ENCODE assay signal across 10 mouse cellular contexts in the genomic region with DNA sequence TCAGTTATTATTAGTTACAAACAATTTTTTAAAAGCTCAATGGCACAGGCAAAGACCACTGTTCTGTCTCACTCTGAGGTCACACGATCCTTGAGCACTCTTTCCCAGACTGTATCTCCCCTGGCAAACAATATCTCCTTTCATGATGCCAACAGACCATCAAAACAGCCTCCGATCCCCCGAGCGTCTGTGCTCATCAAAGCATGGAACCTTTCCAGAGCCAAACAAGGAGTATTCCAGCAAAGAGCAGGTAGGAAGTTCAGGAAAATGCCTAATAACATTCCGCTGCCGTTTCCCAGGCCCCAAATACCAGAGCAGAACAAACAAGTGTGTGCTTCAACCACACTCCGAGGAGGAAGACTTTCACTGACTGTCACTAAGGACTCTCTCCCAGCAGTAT. TPM values are rescaled to one million over a fixed set of nuclear protein-coding genes. Genes with fewer than 3 reads are reported as not detected.
DNase-seq lines count a peak whose midpoint lies in the region; ATAC-seq and TF ChIP-seq lines count a peak whose summit lies in the region.
"Had no signal": no experiment of that assay in that cellular context is flagged by ENCODE, and none has a peak within 500 bp of the region (broad histone marks: within the 10 kb centered on the region; RNA-seq: fewer than 3 reads in every experiment).

No protein-coding gene starts in this region.

- H3K36me3 ChIP-seq in intestine, embryonic 14.5 days (ENCODE audit: control insufficient read depth, insufficient read depth, low read length), result no peaks in the 10 kb centered on the region
- no peaks in the 10 kb centered on the region for H3K36me3 ChIP-seq in intestine, postnatal 0 days (ENCODE audit: control insufficient read depth, insufficient read depth)
- no peaks in the 10 kb centered on the region for H3K36me3 ChIP-seq in hindbrain, embryonic 13.5 days
- H3K36me3 ChIP-seq in stomach, embryonic 16.5 days (ENCODE audit: control insufficient read depth, insufficient read depth, low read length), result no peaks in the 10 kb centered on the region

- no peaks in the 10 kb centered on the region for H3K9me3 ChIP-seq in intestine, embryonic 14.5 days (ENCODE audit: control insufficient read depth, low read length)
- H3K9me3 ChIP-seq in intestine, postnatal 0 days (ENCODE audit: control insufficient read depth), result no peaks in the 10 kb centered on the region
- no peaks in the 10 kb centered on the region for H3K9me3 ChIP-seq in hindbrain, embryonic 13.5 days
- no peaks in the 10 kb centered on the region for H3K9me3 ChIP-seq in stomach, embryonic 16.5 days (replicated peaks; ENCODE audit: control insufficient read depth, low read length)
- H3K9me3 ChIP-seq: liver, embryonic 13.5 days had no signal

- 59% methylated on average over 7 of the region's 7 CpGs for WGBS in intestine, embryonic 14.5 days
- 53% methylated on average over 7 of the region's 7 CpGs for WGBS in intestine, postnatal 0 days
- WGBS in hindbrain, embryonic 13.5 days, result 55% methylated on average over 7 of the region's 7 CpGs
- 49% methylated on average over 7 of the region's 7 CpGs for WGBS in stomach, embryonic 16.5 days

- DNase-seq in intestine, embryonic 14.5 days (ENCODE audit: low spot score), result no peak
- peak; percentile 48 for DNase-seq in retina, postnatal 1 day
- no peak for DNase-seq in retina, embryonic 14.5 days (ENCODE audit: low spot score)
- no peak for DNase-seq in urinary bladder, postnatal 4 days (ENCODE audit: low spot score in 2 of 2)
- DNase-seq: cerebellum, adult 8-10 months; liver, embryonic 13.5 days had no signal

- H3K9ac ChIP-seq in intestine, embryonic 14.5 days (ENCODE audit: low read length), result no peak overlapping the region
- H3K9ac ChIP-seq in intestine, postnatal 0 days (ENCODE audit: low read depth, low read length), result no peak overlapping the region
- no peak overlapping the region for H3K9ac ChIP-seq in hindbrain, embryonic 13.5 days
- no peak overlapping the region for H3K9ac ChIP-seq in stomach, embryonic 16.5 days (ENCODE audit: low read length)
- H3K9ac ChIP-seq: liver, embryonic 13.5 days had no signal

- no peak for TF ChIP-seq CTCF in intestine, postnatal 0 days (IDR thresholded peaks at IDR 0.05; ENCODE audit: low read depth)

- no peak for ATAC-seq in intestine, embryonic 14.5 days (replicated peaks; ENCODE audit: low FRiP score, low TSS enrichment, low read depth)
- ATAC-seq in intestine, postnatal 0 days, result no peak
- ATAC-seq in hindbrain, embryonic 13.5 days (ENCODE audit: low FRiP score), result no peak
- ATAC-seq in stomach, embryonic 16.5 days (ENCODE audit: insufficient read depth, low FRiP score), result no peak
- ATAC-seq in activated CD4-positive, CD25-positive, alpha-beta regulatory T cell, adult 4 months, result no peak

- peak overlapping the region; percentile 55 for H3K27ac ChIP-seq in intestine, embryonic 14.5 days (ENCODE audit: low read depth)
- H3K27ac ChIP-seq in intestine, postnatal 0 days (ENCODE audit: low read depth, low read length), result no peak overlapping the region
- H3K27ac ChIP-seq in hindbrain, embryonic 13.5 days, result peak overlapping the region; percentile 70
- peak overlapping the region; percentile 79; the same call in 1 of the 2 replicates for H3K27ac ChIP-seq in stomach, embryonic 16.5 days (ENCODE audit: low read length)
- H3K27ac ChIP-seq: liver, embryonic 13.5 days had no signal

- H3K4me2 ChIP-seq in intestine, embryonic 14.5 days (ENCODE audit: low read length), result no peak overlapping the region; the same call in 1 of the 2 replicates
- H3K4me2 ChIP-seq in intestine, postnatal 0 days (replicated peaks; ENCODE audit: low read depth), result no peak overlapping the region
- peak overlapping the region; percentile 13; the same call in 1 of the 2 replicates for H3K4me2 ChIP-seq in hindbrain, embryonic 13.5 days
- H3K4me2 ChIP-seq in stomach, embryonic 16.5 days (ENCODE audit: low read depth, low read length), result no peak overlapping the region
- H3K4me2 ChIP-seq: liver, embryonic 13.5 days had no signal

- H3K4me1 ChIP-seq in intestine, embryonic 14.5 days (replicated peaks; ENCODE audit: control insufficient read depth, insufficient read depth, low read length), result peaks cover 15% of the 10 kb centered on the region
- H3K4me1 ChIP-seq in intestine, postnatal 0 days (replicated peaks; ENCODE audit: control insufficient read depth, insufficient read depth, low read length), result 0 out of 2 replicates have a peak, but pooled peaks cover 6% of the 10 kb centered on the region
- H3K4me1 ChIP-seq in hindbrain, embryonic 13.5 days (replicated peaks), result peaks cover 41% of the 10 kb centered on the region
- peaks cover 27% of the 10 kb centered on the region for H3K4me1 ChIP-seq in stomach, embryonic 16.5 days (ENCODE audit: control insufficient read depth, insufficient read depth, low read length)

- H3K4me3 ChIP-seq in intestine, embryonic 14.5 days (ENCODE audit: low read depth, low read length), result no peak overlapping the region
- no peak overlapping the region for H3K4me3 ChIP-seq in intestine, postnatal 0 days (ENCODE audit: low read depth, low read length)
- no peak overlapping the region for H3K4me3 ChIP-seq in hindbrain, embryonic 13.5 days
- H3K4me3 ChIP-seq in stomach, embryonic 16.5 days (replicated peaks; ENCODE audit: low read length), result no peak overlapping the region
- H3K4me3 ChIP-seq: liver, embryonic 13.5 days had no signal

- no peaks in the 10 kb centered on the region for H3K27me3 ChIP-seq in intestine, embryonic 14.5 days (replicated peaks; ENCODE audit: control insufficient read depth, insufficient read depth, low read length)
- H3K27me3 ChIP-seq in intestine, postnatal 0 days (replicated peaks; ENCODE audit: control insufficient read depth, insufficient read depth, low read length), result no peaks in the 10 kb centered on the region
- no peaks in the 10 kb centered on the region for H3K27me3 ChIP-seq in hindbrain, embryonic 13.5 days
- H3K27me3 ChIP-seq in stomach, embryonic 16.5 days (ENCODE audit: control insufficient read depth, insufficient read depth, low read length), result no peaks in the 10 kb centered on the region
- H3K27me3 ChIP-seq: liver, embryonic 13.5 days had no signal

RNA-seq across cellular contexts. Expression of a gene that starts 50.2 kb away (rescaled TPM):
- polyA plus RNA-seq in intestine, embryonic 14.5 days (2014; fragmentation: Nextera tagmentation; extraction: Ambion mirVana), result 23.1 and 23.9 TPM in 2 replicates
- polyA plus RNA-seq in intestine, postnatal 0 days (2015; fragmentation: Nextera tagmentation; extraction: Ambion mirVana), result 8.9 and 9.1 TPM in 2 replicates
- 9.7 and 10.4 TPM in 2 replicates for polyA plus RNA-seq in hindbrain, embryonic 13.5 days (2015; fragmentation: Nextera tagmentation; extraction: Ambion mirVana)
- 13.6 and 14.6 TPM in 2 replicates for polyA plus RNA-seq in stomach, embryonic 16.5 days (2015; fragmentation: Nextera tagmentation; extraction: Ambion mirVana)
- polyA plus RNA-seq in activated CD4-positive, CD25-positive, alpha-beta regulatory T cell, adult 4 months (2017; shearing (Covaris generic)), result under 1 TPM in 1 of 2 experiments, not detected in 1; 0.15 TPM
